Mouse (Mus musculus) cerebellum, adult 9-11 months (tissue): ENCODE results near the gene Gm20388.
A peak's percentile ranks its signal among the peaks of the same experiment; 100 is the strongest.
"Not testable (repeated sequence)": the region's sequence is repeated elsewhere in the genome, so short reads cannot be mapped to it uniquely, and the experiment has no call there.

Source experiments
- DNase-seq: peaks from one replicate; pipeline ENCODE4 v3.0.0; 2022

The Gm20388 gene

GRCm38 (mm10) chr8:121128531-121129264 lies 1218.1 kb downstream of the Gm20388 start:
- DNase-seq = no peak

- DNase-seq = no peak
Measured at GRCm38 (mm10) chr8:121129265-121129940, 1218.8 kb downstream of the Gm20388 start.

GRCm38 (mm10) chr8:121130522-121130921 lies 1219.9 kb downstream of the Gm20388 start:
- no peak for DNase-seq

- DNase-seq = no peak
Measured at GRCm38 (mm10) chr8:121132961-121133513, 1222.4 kb downstream of the Gm20388 start.

- no peak for DNase-seq
Measured at GRCm38 (mm10) chr8:121134102-121134501, 1223.5 kb downstream of the Gm20388 start.

GRCm38 (mm10) chr8:121134512-121134911 lies 1223.9 kb downstream of the Gm20388 start:
- DNase-seq = no peak

- DNase-seq = no peak
Measured at GRCm38 (mm10) chr8:121136856-121137255, 1226.2 kb downstream of the Gm20388 start.

GRCm38 (mm10) chr8:121145457-121146134 lies 1235.0 kb downstream of the Gm20388 start:
- not testable (repeated sequence) for DNase-seq

- DNase-seq = no peak
Measured at GRCm38 (mm10) chr8:121148573-121149083, 1238.0 kb downstream of the Gm20388 start.

GRCm38 (mm10) chr8:121152394-121152793 lies 1241.8 kb downstream of the Gm20388 start:
- no peak for DNase-seq

GRCm38 (mm10) chr8:121156990-121157491 lies 1246.4 kb downstream of the Gm20388 start:
- DNase-seq = no peak

GRCm38 (mm10) chr8:121158812-121159211 lies 1248.2 kb downstream of the Gm20388 start:
- DNase-seq = no peak

GRCm38 (mm10) chr8:121161437-121161836 lies 1250.8 kb downstream of the Gm20388 start:
- DNase-seq = no peak

- DNase-seq = no peak
Measured at GRCm38 (mm10) chr8:121162413-121162812, 1251.8 kb downstream of the Gm20388 start.

GRCm38 (mm10) chr8:121162906-121163695 lies 1252.5 kb downstream of the Gm20388 start:
- DNase-seq = no peak

GRCm38 (mm10) chr8:121164017-121164469 lies 1253.4 kb downstream of the Gm20388 start:
- no peak for DNase-seq

GRCm38 (mm10) chr8:121168033-121168432 lies 1257.4 kb downstream of the Gm20388 start:
- DNase-seq = no peak

- no peak for DNase-seq
Measured at GRCm38 (mm10) chr8:121170116-121170515, 1259.5 kb downstream of the Gm20388 start.

GRCm38 (mm10) chr8:121170626-121171552 lies 1260.2 kb downstream of the Gm20388 start:
- peak; percentile 9 for DNase-seq

GRCm38 (mm10) chr8:121172567-121172966 lies 1261.9 kb downstream of the Gm20388 start:
- no peak for DNase-seq

GRCm38 (mm10) chr8:121174178-121174577 lies 1263.5 kb downstream of the Gm20388 start:
- no peak for DNase-seq
